Mouse (Mus musculus) forebrain, postnatal 0 days (tissue): ENCODE data around the gene Dtx3l. TPM values are rescaled to one million over a fixed set of nuclear protein-coding genes. Genes with fewer than 3 reads are reported as not detected.

ENCODE experiments used
- ATAC-seq: fragments of 200-750 bp; cut with Nextera tagmentation; 2 replicates; pipeline ENCODE4 v1.8.0; 2017; ENCODE audit warnings: mild to moderate bottlenecking, moderate library complexity
- DNase-seq: peaks from one replicate; pipeline ENCODE4 v3.0.0-alpha.2; 2015
- H3K27ac ChIP-seq: fragments of 300-500 bp; sonication (generic); 2 replicates; pipeline ENCODE4 v1.5.1; 2014; ENCODE audit warnings: low read depth, mild to moderate bottlenecking, antibody characterized with exemption, low read length, moderate library complexity, mixed read lengths
- H3K27me3 ChIP-seq: fragments of 300-500 bp; sonication (generic); 2 replicates; pipeline ENCODE4 v1.6.1; 2014; ENCODE audit warnings: mild to moderate bottlenecking, low read length, mixed read lengths; ENCODE audit not compliant: insufficient read depth
- H3K36me3 ChIP-seq: fragments of 300-500 bp; sonication (generic); 2 replicates; pipeline ENCODE4 v1.6.1; 2014; ENCODE audit warnings: mild to moderate bottlenecking, moderate library complexity; ENCODE audit not compliant: insufficient read depth
- H3K4me1 ChIP-seq: fragments of 300-500 bp; sonication (generic); 2 replicates; pipeline ENCODE4 v1.6.1; 2014; ENCODE audit warnings: antibody characterized with exemption; ENCODE audit not compliant: insufficient read depth
- H3K4me2 ChIP-seq: fragments of 300-500 bp; sonication (generic); 2 replicates; pipeline ENCODE4 v1.6.1; 2014; ENCODE audit warnings: low read depth, mild to moderate bottlenecking, moderate library complexity
- H3K4me3 ChIP-seq: fragments of 300-500 bp; sonication (generic); 2 replicates; pipeline ENCODE4 v1.5.1; 2014; ENCODE audit warnings: low read depth, low read length, mixed read lengths
- H3K9ac ChIP-seq: fragments of 300-500 bp; sonication (generic); 2 replicates; pipeline ENCODE4 v1.6.1; 2014; ENCODE audit warnings: mild to moderate bottlenecking
- H3K9me3 ChIP-seq: fragments of 300-500 bp; sonication (generic); 2 replicates; pipeline ENCODE4 v1.6.1; 2016; ENCODE audit warnings: low read length
- CTCF ChIP-seq: sonication (generic); IDR thresholded peaks from 2 replicates; pipeline ENCODE4 v1.5.1; 2016; ENCODE audit warnings: antibody characterized with exemption, control low read depth, low read depth
- WGBS: fragments of 180-500 bp; shearing (Covaris S2); extraction: QIAGEN DNeasy Blood & Tissue Kit; methylation state at CpG from one replicate; pipeline ENCODE4 v1.1.7; 2014; 5-methylcytosine and 5-hydroxymethylcytosine counted together
- polyA plus RNA-seq: library from polyadenylated mRNA; unstranded; fragments of >200 nt; fragmentation: Nextera tagmentation; extraction: Ambion mirVana; gene quantifications from 2 replicates; pipeline ENCODE4 v1.2.1, GENCODE M21; 2015
- total RNA-seq: library from RNA; depleted of rRNA; stranded (reverse); fragments of >200 nt; gene quantifications from 2 replicates; pipeline ENCODE4 v1.2.3, GENCODE M21; 2014; rRNA removed

The Dtx3l gene
- total and polyA plus RNA-seq, 2 experiments from 2014 or later: 1.1 to 2.3 TPM

GRCm38 (mm10) chr16:35888174-35888573 is 50.8 kb downstream of the Dtx3l start:
- TF ChIP-seq CTCF: no peak
- no peak for ATAC-seq
- no peak overlapping the region for H3K9ac ChIP-seq
- H3K4me1 ChIP-seq: no peaks in the 10 kb centered on the region
- no peak for DNase-seq
- H3K27me3 ChIP-seq: no peaks in the 10 kb centered on the region
- no peak overlapping the region for H3K27ac ChIP-seq
- H3K4me3 ChIP-seq: no peak overlapping the region
- H3K9me3 ChIP-seq: no peaks in the 10 kb centered on the region
- 79% methylated on average over 7 of the region's 7 CpGs for WGBS
- no peaks in the 10 kb centered on the region for H3K36me3 ChIP-seq
- H3K4me2 ChIP-seq: no peak overlapping the region

Other genes with a start within 250 kb of the Dtx3l start
- 80.9 and 90.9 TPM in 2 replicates for gene Dirc2, start 169.8 kb downstream of the Dtx3l start, total RNA-seq
- gene Dirc2, start 169.8 kb downstream of the Dtx3l start, polyA plus RNA-seq: 41.6 and 50.1 TPM in 2 replicates
- 7.2 and 8.2 TPM in 2 replicates for gene Hspbap1, start 168.8 kb downstream of the Dtx3l start, total RNA-seq
- 5.1 and 6.8 TPM in 2 replicates for gene Hspbap1, start 168.8 kb downstream of the Dtx3l start, polyA plus RNA-seq
- 0.95 and 1.7 TPM in 2 replicates for gene Parp14, start 67.6 kb downstream of the Dtx3l start, total RNA-seq
- gene Parp14, start 67.6 kb downstream of the Dtx3l start, polyA plus RNA-seq: 0.13 and 0.33 TPM in 2 replicates
- gene Parp9, start 681 bp downstream of the Dtx3l start, total RNA-seq: 3.3 and 5.1 TPM in 2 replicates
- 2.3 and 3.2 TPM in 2 replicates for gene Parp9, start 681 bp downstream of the Dtx3l start, polyA plus RNA-seq
- 83.2 and 97.1 TPM in 2 replicates for gene Kpna1, start 39.6 kb upstream of the Dtx3l start, total RNA-seq
- 51.0 and 59.7 TPM in 2 replicates for gene Kpna1, start 39.6 kb upstream of the Dtx3l start, polyA plus RNA-seq
- gene Wdr5b, start 102.0 kb upstream of the Dtx3l start, total RNA-seq: 8.8 and 12.2 TPM in 2 replicates
- gene Wdr5b, start 102.0 kb upstream of the Dtx3l start, polyA plus RNA-seq: 5.0 and 6.8 TPM in 2 replicates
- gene Fam162a, start 132.4 kb upstream of the Dtx3l start, total RNA-seq: 27.4 and 48.2 TPM in 2 replicates
- 139 and 178 TPM in 2 replicates for gene Fam162a, start 132.4 kb upstream of the Dtx3l start, polyA plus RNA-seq
- gene Ccdc58, start 132.5 kb upstream of the Dtx3l start, total RNA-seq: 14.8 and 18.9 TPM in 2 replicates
- 25.9 and 29.2 TPM in 2 replicates for gene Ccdc58, start 132.5 kb upstream of the Dtx3l start, polyA plus RNA-seq
- not detected in 2 replicates for gene Csta1, start 192.1 kb upstream of the Dtx3l start, total RNA-seq
- gene Csta1, start 192.1 kb upstream of the Dtx3l start, polyA plus RNA-seq: not detected in 2 replicates
- gene Stfa2l1, start 217.7 kb upstream of the Dtx3l start, total RNA-seq: 3.8 TPM in 1 of 2 replicates, not detected in the other
- gene Stfa2l1, start 217.7 kb upstream of the Dtx3l start, polyA plus RNA-seq: not detected in 2 replicates
- gene Gm5483, start 245.1 kb upstream of the Dtx3l start, total RNA-seq: 2.8 and 5.3 TPM in 2 replicates
- 0.59 and 2.8 TPM in 2 replicates for gene Gm5483, start 245.1 kb upstream of the Dtx3l start, polyA plus RNA-seq